In the genomic region with DNA sequence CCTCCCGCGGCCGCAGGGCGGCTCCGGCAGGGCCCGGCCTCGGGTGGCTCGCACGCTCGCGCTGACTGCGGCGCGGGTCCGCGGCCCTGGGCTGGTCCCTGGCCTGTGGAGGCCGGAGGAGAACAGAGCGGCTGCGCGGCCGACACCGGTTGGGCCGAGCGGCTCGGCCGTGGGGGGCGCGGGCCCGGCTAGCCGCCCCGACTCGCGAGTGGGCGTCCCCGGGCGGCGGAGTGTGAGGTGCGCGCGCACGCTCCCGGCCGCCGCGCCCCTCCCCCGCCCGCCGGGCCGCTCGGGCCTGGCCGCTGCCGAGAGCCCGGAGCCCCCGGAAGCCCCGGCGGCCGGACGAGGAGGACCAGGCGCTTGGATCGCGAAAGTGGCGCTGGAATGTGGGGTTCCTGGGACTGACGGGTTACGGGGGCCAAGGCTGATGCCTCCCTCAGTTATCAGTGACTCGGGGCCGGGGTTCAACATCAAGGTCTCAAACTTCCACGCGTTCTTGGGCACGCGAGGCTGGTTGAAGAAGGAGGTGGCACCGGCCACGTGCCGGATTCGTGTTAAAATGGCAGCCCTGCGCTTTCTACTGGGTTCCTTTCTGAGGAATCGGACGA, we compare ENCODE assay signal across 7 mouse cellular contexts. TPM values are rescaled to one million over a fixed set of nuclear protein-coding genes. Genes with fewer than 3 reads are reported as not detected.
DNase-seq lines count a peak whose midpoint lies in the region; ATAC-seq and TF ChIP-seq lines count a peak whose summit lies in the region.

No protein-coding gene starts in this region.

- TF ChIP-seq POLR2A in small intestine, adult 2 months (IDR thresholded peaks at IDR 0.05; ENCODE audit: low read depth, low read length), result no peak

- WGBS in intestine, embryonic 14.5 days, result under 1% methylated on average over 73 of the region's 77 CpGs
- WGBS in limb, embryonic 12.5 days, result 1% methylated on average over 65 of the region's 77 CpGs
- under 1% methylated on average over 37 of the region's 77 CpGs for WGBS in midbrain, embryonic 13.5 days
- WGBS in small intestine, adult 2 months, result 2% methylated on average over 59 of the region's 77 CpGs

- no peaks in the 10 kb centered on the region for H3K9me3 ChIP-seq in intestine, embryonic 14.5 days (ENCODE audit: control insufficient read depth, low read length)
- no peaks in the 10 kb centered on the region for H3K9me3 ChIP-seq in limb, embryonic 12.5 days
- no peaks in the 10 kb centered on the region for H3K9me3 ChIP-seq in midbrain, embryonic 13.5 days

- H3K4me3 ChIP-seq in intestine, embryonic 14.5 days (ENCODE audit: low read depth, low read length), result peak overlapping the region; percentile 97
- H3K4me3 ChIP-seq in limb, embryonic 12.5 days (replicated peaks), result peak overlapping the region; percentile 88
- H3K4me3 ChIP-seq in midbrain, embryonic 13.5 days (replicated peaks), result peak overlapping the region; percentile 83
- peak overlapping the region; percentile 79 for H3K4me3 ChIP-seq in small intestine, adult 2 months (ENCODE audit: low read depth, low read length)

- H3K4me2 ChIP-seq in intestine, embryonic 14.5 days (ENCODE audit: low read length), result peak overlapping the region; percentile 73
- peak overlapping the region; percentile 90 for H3K4me2 ChIP-seq in limb, embryonic 12.5 days
- peak overlapping the region; percentile 78 for H3K4me2 ChIP-seq in midbrain, embryonic 13.5 days (replicated peaks)

- H3K27me3 ChIP-seq in intestine, embryonic 14.5 days (replicated peaks; ENCODE audit: control insufficient read depth, insufficient read depth, low read length), result no peaks in the 10 kb centered on the region
- H3K27me3 ChIP-seq in limb, embryonic 12.5 days, result no peaks in the 10 kb centered on the region
- H3K27me3 ChIP-seq in midbrain, embryonic 13.5 days, result no peaks in the 10 kb centered on the region
- no peaks in the 10 kb centered on the region for H3K27me3 ChIP-seq in small intestine, adult 2 months (ENCODE audit: control insufficient read depth, insufficient read depth, low read length)

- no peak for TF ChIP-seq CTCF in small intestine, adult 2 months (IDR thresholded peaks at IDR 0.05; ENCODE audit: extremely low read depth, insufficient read length, insufficient replicate concordance, low read depth, low read length)

- peaks cover 23% of the 10 kb centered on the region for H3K4me1 ChIP-seq in intestine, embryonic 14.5 days (replicated peaks; ENCODE audit: control insufficient read depth, insufficient read depth, low read length)
- peaks cover 29% of the 10 kb centered on the region for H3K4me1 ChIP-seq in limb, embryonic 12.5 days (replicated peaks)
- peaks cover 27% of the 10 kb centered on the region for H3K4me1 ChIP-seq in midbrain, embryonic 13.5 days (replicated peaks)
- H3K4me1 ChIP-seq in small intestine, adult 2 months (ENCODE audit: control insufficient read depth, insufficient read depth, insufficient read length, low read length), result peaks cover 9% of the 10 kb centered on the region; the same call in 1 of the 2 replicates

- DNase-seq in adrenal gland, adult 2 months, result peak; percentile 91
- DNase-seq in embryo, embryonic 10 days (ENCODE audit: low spot score), result peak; percentile 63
- DNase-seq in gastrocnemius, postnatal 25 days, result peak; percentile 74
- DNase-seq in intestine, embryonic 14.5 days (ENCODE audit: low spot score), result peak; percentile 86

- peak overlapping the region; percentile 92 for H3K9ac ChIP-seq in intestine, embryonic 14.5 days (ENCODE audit: low read length)
- peak overlapping the region; percentile 99 for H3K9ac ChIP-seq in limb, embryonic 12.5 days (replicated peaks)
- H3K9ac ChIP-seq in midbrain, embryonic 13.5 days (replicated peaks), result peak overlapping the region; percentile 93

- peak overlapping the region; percentile 94 for H3K27ac ChIP-seq in intestine, embryonic 14.5 days (ENCODE audit: low read depth)
- H3K27ac ChIP-seq in limb, embryonic 12.5 days, result peak overlapping the region; percentile 98
- H3K27ac ChIP-seq in midbrain, embryonic 13.5 days, result peak overlapping the region; percentile 99
- H3K27ac ChIP-seq in small intestine, adult 2 months (ENCODE audit: insufficient read depth, low read depth, low read length), result peak overlapping the region; percentile 82

- ATAC-seq in intestine, embryonic 14.5 days (replicated peaks; ENCODE audit: low FRiP score, low TSS enrichment, low read depth), result peak; percentile 88
- peak; percentile 89 for ATAC-seq in limb, embryonic 12.5 days (ENCODE audit: insufficient number of reproducible peaks, insufficient read depth, low FRiP score, low TSS enrichment, low read depth)
- peak; percentile 95 for ATAC-seq in midbrain, embryonic 13.5 days

- H3K36me3 ChIP-seq in intestine, embryonic 14.5 days (ENCODE audit: control insufficient read depth, insufficient read depth, low read length), result no peaks in the 10 kb centered on the region
- no peaks in the 10 kb centered on the region for H3K36me3 ChIP-seq in limb, embryonic 12.5 days
- H3K36me3 ChIP-seq in midbrain, embryonic 13.5 days, result no peaks in the 10 kb centered on the region
- H3K36me3 ChIP-seq in small intestine, adult 2 months (ENCODE audit: control insufficient read depth, insufficient read depth, low read length), result no peaks in the 10 kb centered on the region

RNA-seq across cellular contexts. Expression of gene Man1a2, which starts 0.6 kb away (rescaled TPM):
- 100 to 1,000 TPM in 1 of 2 experiments, 10 to 100 TPM in 1; 82.9 to 115 TPM for total RNA-seq in adrenal gland, adult 2 months (2021)
- polyA plus RNA-seq in adrenal gland, adult 2 months (2012; rRNA removed), result 32.3 and 39.0 TPM in 2 replicates
- 10 to 100 TPM; 19.5 to 21.1 TPM for total RNA-seq in gastrocnemius, postnatal 25 days (2021)
- polyA plus RNA-seq in intestine, embryonic 14.5 days (2014; fragmentation: Nextera tagmentation; extraction: Ambion mirVana), result 79.1 and 97.2 TPM in 2 replicates
- 80.9 and 98.4 TPM in 2 replicates for polyA plus RNA-seq in limb, embryonic 12.5 days (2016; fragmentation: Nextera tagmentation; extraction: Ambion mirVana)
- 32.1 and 46.9 TPM in 2 replicates for polyA plus RNA-seq in midbrain, embryonic 13.5 days (2015; fragmentation: Nextera tagmentation; extraction: Ambion mirVana)
- polyA plus RNA-seq in small intestine, adult 2 months (2012; rRNA removed), result 26.4 and 31.1 TPM in 2 replicates

Comparison
In these comparisons a context has a peak if more than half of its experiments do, and no peak if none do; other contexts are left out.
1. Peak in every context shown above with its lines: DNase-seq, ATAC-seq, H3K4me3 ChIP-seq and H3K27ac ChIP-seq.